Mouse (Mus musculus): ENCODE measurements around the gene Mbtps1. TPM values are rescaled to one million over a fixed set of nuclear protein-coding genes. Genes with fewer than 3 reads are reported as not detected.

Gene Mbtps1
- total and polyA plus RNA-seq, 3 experiments: 33.1 to 59.9 TPM; not detected in 1

- TF ChIP-seq MAX (IDR thresholded peaks at IDR 0.05; ENCODE audit: low read length) (peak; percentile 87), POLR2AphosphoS5 (IDR thresholded peaks at IDR 0.05; ENCODE audit: borderline replicate concordance, low read depth, low read length) (no peak), ELF1 (IDR thresholded peaks at IDR 0.05; ENCODE audit: low read depth, low read length) (peak; percentile 71; the same call in 1 of the 2 replicates), SMC3 (IDR thresholded peaks at IDR 0.05; ENCODE audit: low read depth, low read length) (no peak), TCF12 (IDR thresholded peaks at IDR 0.05; ENCODE audit: low read depth, low read length) (peak; percentile 30; the same call in 1 of the 2 replicates)
These were observed 16.2 kb upstream of the Mbtps1 start, which contains the start of the genes Hsdl1 and Dnaaf1 (continued) for GRCm38 (mm10) chr8:119574437-119575365.

DNA sequence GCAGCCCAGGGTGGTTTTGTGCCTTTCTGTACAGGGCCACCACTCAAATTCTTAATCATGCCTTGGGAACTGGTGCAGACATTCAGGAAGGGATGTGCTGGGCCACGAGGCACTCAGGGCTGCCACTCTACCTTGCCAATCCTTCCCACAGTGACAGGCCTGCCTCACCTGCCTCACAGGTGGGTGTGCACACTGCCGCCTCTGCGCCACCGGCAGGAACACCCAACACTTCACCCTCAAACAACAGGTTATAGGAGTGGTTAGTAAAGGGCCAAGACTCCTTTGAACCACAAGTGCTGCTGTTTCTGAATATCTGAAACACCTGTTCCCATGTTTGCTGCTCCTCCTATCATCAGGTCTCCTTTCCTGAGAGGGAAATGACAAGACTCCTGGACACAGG, 13.9 kb upstream of the Mbtps1 start:
- Histone ChIP-seq H3K9me3 (replicated peaks; ENCODE audit: insufficient read depth, low read length) (no peaks in the 10 kb centered on the region), H3K9ac (ENCODE audit: control insufficient read depth, low read depth, low read length, poor library complexity, severe bottlenecking) (no peak overlapping the region), H3K4me1 (ENCODE audit: control insufficient read depth in 1 of 2, insufficient read depth in 2 of 2, low read length in 2 of 2) (peaks cover 7 to 15% of the 10 kb centered on the region in 2 experiments), H3K79me2 (ENCODE audit: control insufficient read depth, insufficient read depth, low read length, poor library complexity) (peaks cover 23% of the 10 kb centered on the region), H3K27me3 (ENCODE audit: control insufficient read depth in 1 of 2, insufficient read depth in 2 of 2, low read length in 2 of 2) (no peaks in the 10 kb centered on the region), H3K4me3 (ENCODE audit: control insufficient read depth in 1 of 2, insufficient read depth in 1 of 2, low read depth in 2 of 2, low read length in 2 of 2) (no peak overlapping the region), H3K36me3 (ENCODE audit: control insufficient read depth in 1 of 2, insufficient read depth in 2 of 2, low read length in 2 of 2) (peaks cover 0 to 7% of the 10 kb centered on the region in 2 experiments; a peak in 2 of 4 replicates), H3K27ac (ENCODE audit: control insufficient read depth, low read depth, low read length) (no peak overlapping the region)
- DNase-seq (ENCODE audit: low read depth, low spot score): no peak
- TF ChIP-seq MYC (IDR thresholded peaks at IDR 0.05; ENCODE audit: low read depth, low read length) (no peak), TAL1 (IDR thresholded peaks at IDR 0.05; ENCODE audit: low read length) (peak; percentile 22; the same call in 1 of the 2 replicates)

- no peak overlapping the region for H3K9ac ChIP-seq (ENCODE audit: control insufficient read depth, low read depth, low read length, poor library complexity, severe bottlenecking)
- TF ChIP-seq CTCF (IDR thresholded peaks at IDR 0.05 in 2 of 3, conservative IDR thresholded peaks at IDR 0.05 in 1 of 3; ENCODE audit: control insufficient read depth in 1 of 3, insufficient read depth in 1 of 3, low read depth in 2 of 3, low read length in 3 of 3, poor library complexity in 1 of 3, severe bottlenecking in 1 of 3) (no peak), MAFK (IDR thresholded peaks at IDR 0.05; ENCODE audit: borderline replicate concordance, low read depth, low read length) (no peak), EP300 (IDR thresholded peaks at IDR 0.05; ENCODE audit: low read depth in 1 of 2, low read length in 2 of 2) (0 out of 4 replicates have a peak, but pooled peaks of 1 of the 2 experiments have one; percentile 9), ZKSCAN1 (IDR thresholded peaks at IDR 0.05; ENCODE audit: low read depth, low read length) (no peak), TAL1 (IDR thresholded peaks at IDR 0.05; ENCODE audit: low read length) (peak; percentile 68), MEF2A (IDR thresholded peaks at IDR 0.05; ENCODE audit: extremely low read depth, insufficient replicate concordance, low read depth, low read length, poor library complexity, severe bottlenecking) (no peak), RCOR1 (IDR thresholded peaks at IDR 0.05; ENCODE audit: low read depth, low read length) (no peak)
- H3K79me2 ChIP-seq (ENCODE audit: control insufficient read depth, insufficient read depth, low read length, poor library complexity): peaks cover 23% of the 10 kb centered on the region
- no peak overlapping the region for H3K27ac ChIP-seq (ENCODE audit: control insufficient read depth, low read depth, low read length)
- no peak overlapping the region for H3K4me3 ChIP-seq (ENCODE audit: control insufficient read depth in 1 of 2, insufficient read depth in 1 of 2, low read depth in 2 of 2, low read length in 2 of 2)
- H3K27me3 ChIP-seq (ENCODE audit: control insufficient read depth in 1 of 2, insufficient read depth in 2 of 2, low read length in 2 of 2): no peaks in the 10 kb centered on the region
- peak; percentile 47 for DNase-seq (ENCODE audit: low read depth, low spot score)
- no peaks in the 10 kb centered on the region for H3K9me3 ChIP-seq (replicated peaks; ENCODE audit: insufficient read depth, low read length)
- peaks cover 0 to 7% of the 10 kb centered on the region in 2 experiments; a peak in 3 of 4 replicates for H3K36me3 ChIP-seq (ENCODE audit: control insufficient read depth in 1 of 2, insufficient read depth in 2 of 2, low read length in 2 of 2)
- H3K4me1 ChIP-seq (ENCODE audit: control insufficient read depth in 1 of 2, insufficient read depth in 2 of 2, low read length in 2 of 2): peaks cover 7 to 15% of the 10 kb centered on the region in 2 experiments
These were observed 12.6 kb upstream of the Mbtps1 start for GRCm38 (mm10) chr8:119571135-119571534.

Data from MEL (cell line).